Mouse (Mus musculus) hindbrain, embryonic 10.5 days (tissue): ENCODE results near the gene 3110082I17Rik. TPM values are rescaled to one million over a fixed set of nuclear protein-coding genes. Genes with fewer than 3 reads are reported as not detected.

Experiments
- DNase-seq: peaks from one replicate; pipeline ENCODE4 v3.0.0-alpha.2; 2017; ENCODE audit warnings: low spot score
- H3K27ac ChIP-seq: fragments of 300-500 bp; sonication (generic); 2 replicates; pipeline ENCODE4 v1.5.1; 2016; ENCODE audit warnings: mild to moderate bottlenecking, moderate library complexity
- H3K27me3 ChIP-seq: fragments of 300-500 bp; sonication (generic); 2 replicates; pipeline ENCODE4 v1.6.1; 2016; ENCODE audit warnings: mild to moderate bottlenecking; ENCODE audit not compliant: poor library complexity, insufficient read depth, severe bottlenecking
- H3K36me3 ChIP-seq: fragments of 300-500 bp; sonication (generic); 2 replicates; pipeline ENCODE4 v1.6.1; 2016; ENCODE audit warnings: mild to moderate bottlenecking, moderate library complexity
- H3K4me1 ChIP-seq: fragments of 300-500 bp; sonication (generic); replicated peaks from 2 replicates; pipeline ENCODE4 v1.6.1; 2016; ENCODE audit warnings: mild to moderate bottlenecking
- H3K4me3 ChIP-seq: fragments of 300-500 bp; sonication (generic); 2 replicates; pipeline ENCODE4 v1.5.1; 2016; ENCODE audit warnings: mild to moderate bottlenecking, moderate library complexity
- H3K9me3 ChIP-seq: fragments of 300-500 bp; sonication (generic); 2 replicates; pipeline ENCODE4 v1.6.1; 2016; ENCODE audit warnings: mild to moderate bottlenecking, moderate library complexity
- WGBS: fragments of 180-500 bp; shearing (Covaris S2); methylation state at CpG from one replicate; pipeline ENCODE4 v1.1.7; 2016; 5-methylcytosine and 5-hydroxymethylcytosine counted together
- polyA plus RNA-seq: library from polyadenylated mRNA; unstranded; fragments of >200 nt; fragmentation: Nextera tagmentation; extraction: Ambion mirVana; gene quantifications from 2 replicates; pipeline ENCODE4 v1.2.1, GENCODE M21; 2016

The 3110082I17Rik gene
- 49.1 and 56.3 TPM in 2 replicates for polyA plus RNA-seq

DNA sequence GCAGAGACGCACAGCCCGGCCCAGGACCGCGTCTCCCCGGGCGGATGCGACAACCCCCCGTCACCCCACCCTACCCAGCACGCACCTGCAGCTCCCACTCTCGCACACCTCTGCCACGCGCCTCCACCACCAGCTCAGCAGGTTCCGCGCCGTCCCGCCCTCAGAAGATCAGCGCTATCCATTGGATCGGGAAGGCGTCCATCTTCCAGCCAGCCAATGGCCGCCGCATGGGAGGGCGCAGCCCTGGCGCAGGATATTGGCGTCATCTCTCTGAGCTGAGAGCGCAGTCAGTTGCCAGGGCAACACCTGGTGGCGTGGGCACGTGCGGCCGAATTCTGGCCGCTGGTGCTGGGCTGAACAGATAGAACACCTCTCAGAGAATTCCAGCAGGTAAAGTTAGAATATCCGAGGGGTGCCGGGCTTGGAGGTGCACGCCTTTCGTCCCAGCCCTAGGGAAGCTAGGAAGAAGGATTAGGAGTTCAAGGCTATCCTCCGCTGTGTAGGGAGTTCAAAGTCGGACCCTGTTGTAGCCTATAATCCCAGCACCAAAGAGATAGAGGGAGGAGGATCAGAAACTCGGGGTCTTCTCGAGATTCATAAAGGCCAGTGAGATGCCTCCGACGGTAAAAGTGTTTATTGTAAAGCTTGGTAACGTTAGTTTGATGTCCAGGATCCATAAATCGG is at the start of gene 3110082I17Rik:
Gene 3110082I17Rik, minus strand, starts transcription at position 144 of the 684 bp plus-strand sequence.
- 4% methylated on average over 42 of the region's 42 CpGs for WGBS
- H3K4me3 ChIP-seq = peak within 1 kb of the TSS; percentile 74
- peak; percentile 98 for DNase-seq
- peaks cover 20% of the 10 kb centered on the region for H3K4me1 ChIP-seq
- peak within 1 kb of the TSS; percentile 82 for H3K27ac ChIP-seq
- H3K36me3 ChIP-seq = peaks cover 21% of the 10 kb centered on the region
- no peaks in the 10 kb centered on the region for H3K27me3 ChIP-seq
- H3K9me3 ChIP-seq = no peaks in the 10 kb centered on the region

- 22% methylated on average over 5 of the region's 5 CpGs for WGBS
- no peak for DNase-seq
These were observed 45.9 kb upstream of the 3110082I17Rik start for GRCm38 (mm10) chr5:139506207-139506606.

GRCm38 (mm10) chr5:139505073-139505606 is 44.8 kb upstream of the 3110082I17Rik start:
- 10% methylated on average over 12 of the region's 14 CpGs for WGBS
- Histone ChIP-seq H3K4me1 (no peaks in the 10 kb centered on the region), H3K4me3 (no peak overlapping the region), H3K9me3 (no peaks in the 10 kb centered on the region), H3K27me3 (peaks cover 27% of the 10 kb centered on the region; the same call in 1 of the 2 replicates), H3K36me3 (no peaks in the 10 kb centered on the region), H3K27ac (no peak overlapping the region)
- peak; percentile 73 for DNase-seq

More at GRCm38 (mm10) chr5:139506207-139506606, 45.9 kb upstream of the 3110082I17Rik start:
- H3K9me3 ChIP-seq = no peaks in the 10 kb centered on the region
- no peaks in the 10 kb centered on the region for H3K36me3 ChIP-seq
- H3K4me1 ChIP-seq = no peaks in the 10 kb centered on the region
- no peak overlapping the region for H3K4me3 ChIP-seq
- no peak overlapping the region for H3K27ac ChIP-seq
- peaks cover 38% of the 10 kb centered on the region for H3K27me3 ChIP-seq

DNA sequence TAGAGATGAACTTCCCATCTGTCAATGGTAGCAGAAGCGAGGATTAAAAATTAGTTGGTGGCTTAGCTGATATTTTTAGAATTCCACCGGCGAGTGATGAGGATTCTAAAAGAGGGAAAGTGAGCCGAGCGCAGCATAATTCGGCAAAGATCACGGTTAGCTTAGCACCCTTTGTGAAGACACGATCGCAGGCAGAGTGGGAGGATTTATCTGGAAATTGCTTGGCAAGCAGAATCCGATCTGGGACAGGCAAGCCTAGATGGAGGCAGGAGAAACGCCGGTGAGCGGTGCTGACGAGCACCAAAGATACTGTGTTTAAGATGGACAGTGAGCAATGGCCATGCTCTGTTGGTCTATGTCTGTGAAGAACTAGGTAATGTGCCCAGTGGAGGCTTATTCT is 42.0 kb upstream of the 3110082I17Rik start:
- Histone ChIP-seq H3K4me1 (no peaks in the 10 kb centered on the region), H3K36me3 (no peaks in the 10 kb centered on the region), H3K4me3 (no peak overlapping the region), H3K27ac (no peak overlapping the region), H3K9me3 (no peaks in the 10 kb centered on the region), H3K27me3 (peaks cover 20% of the 10 kb centered on the region; the same call in 1 of the 2 replicates)
- 87% methylated on average over 14 of the region's 14 CpGs for WGBS
- DNase-seq = no peak

DNA sequence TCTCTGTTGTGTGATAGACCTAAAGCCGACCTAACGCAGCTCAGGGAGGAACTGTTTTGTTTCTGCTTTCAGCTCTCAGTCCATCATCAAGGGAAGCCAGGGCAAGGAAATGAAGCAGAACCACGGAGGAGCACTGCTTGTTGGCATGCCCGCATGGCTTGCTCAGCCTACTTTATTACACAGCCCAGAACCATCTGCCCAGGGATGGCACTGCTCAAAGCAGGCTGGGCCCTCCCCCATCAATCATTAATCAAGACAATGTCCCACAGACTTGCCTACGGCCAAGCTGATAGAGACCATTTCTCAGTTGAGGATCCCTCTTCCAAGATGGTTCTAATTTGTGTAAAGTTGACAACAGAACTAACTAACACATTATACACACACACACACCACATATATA is 38.5 kb upstream of the 3110082I17Rik start:
- Histone ChIP-seq H3K27me3 (peaks cover 8% of the 10 kb centered on the region), H3K9me3 (no peaks in the 10 kb centered on the region), H3K4me3 (no peak overlapping the region), H3K27ac (no peak overlapping the region), H3K4me1 (no peaks in the 10 kb centered on the region), H3K36me3 (no peaks in the 10 kb centered on the region)
- WGBS = 69% methylated on average over 5 of the region's 5 CpGs
- no peak for DNase-seq

DNA sequence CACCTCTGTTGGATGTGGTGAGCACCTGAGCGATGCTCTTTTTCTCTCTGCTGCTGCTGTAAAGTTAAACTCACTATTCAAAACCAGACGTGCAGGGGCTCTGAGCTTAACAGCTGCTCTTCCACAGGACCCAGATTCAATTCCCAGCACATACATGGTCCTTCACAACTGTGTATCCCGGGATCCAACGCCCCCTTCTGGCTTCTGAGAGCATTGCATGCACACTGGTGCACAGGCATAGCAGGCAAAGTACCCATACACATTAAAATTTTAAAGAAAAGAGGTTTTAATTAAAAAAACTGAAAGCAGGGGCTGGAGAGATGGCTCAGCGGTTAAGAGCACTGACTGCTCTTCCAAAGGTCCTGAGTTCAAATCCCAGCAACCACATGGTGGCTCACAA is 36.6 kb upstream of the 3110082I17Rik start:
- Histone ChIP-seq H3K4me1 (no peaks in the 10 kb centered on the region), H3K4me3 (no peak overlapping the region), H3K27me3 (no peaks in the 10 kb centered on the region; the same call in 1 of the 2 replicates), H3K36me3 (no peaks in the 10 kb centered on the region), H3K27ac (no peak overlapping the region), H3K9me3 (no peaks in the 10 kb centered on the region)
- WGBS = 56% methylated on average over 5 of the region's 5 CpGs
- DNase-seq = no peak

GRCm38 (mm10) chr5:139495019-139495669 is 34.8 kb upstream of the 3110082I17Rik start:
- no peak for DNase-seq
- Histone ChIP-seq H3K27me3 (no peaks in the 10 kb centered on the region; the same call in 1 of the 2 replicates), H3K9me3 (no peaks in the 10 kb centered on the region), H3K4me3 (no peak overlapping the region), H3K4me1 (no peaks in the 10 kb centered on the region; the same call in 1 of the 2 replicates), H3K36me3 (no peaks in the 10 kb centered on the region), H3K27ac (no peak overlapping the region)
- 61% methylated on average over 22 of the region's 22 CpGs for WGBS

DNA sequence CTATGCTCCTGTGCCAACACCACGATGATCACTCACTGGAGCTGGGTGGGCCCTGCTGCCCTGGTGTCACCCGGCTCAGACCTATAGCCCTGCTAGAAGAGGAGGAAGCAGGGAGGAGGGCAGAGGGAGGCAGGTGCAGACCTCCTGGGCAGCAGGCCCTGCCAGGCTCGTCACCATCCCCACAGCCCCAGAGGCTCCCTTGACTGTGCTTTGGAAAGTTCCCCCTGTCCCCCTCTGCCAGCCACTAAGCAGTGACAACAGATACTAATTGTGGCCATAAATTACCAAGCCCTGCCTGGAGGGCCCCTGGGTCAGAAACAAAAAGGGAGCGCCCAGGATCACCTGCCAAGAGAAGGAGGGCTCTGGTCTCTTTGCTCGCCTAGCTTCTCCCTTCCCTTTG is 33.4 kb upstream of the 3110082I17Rik start:
- WGBS = 63% methylated on average over 5 of the region's 5 CpGs
- H3K4me1 ChIP-seq = no peaks in the 10 kb centered on the region; the same call in 1 of the 2 replicates
- H3K4me3 ChIP-seq = no peak overlapping the region
- H3K27me3 ChIP-seq = no peaks in the 10 kb centered on the region; the same call in 1 of the 2 replicates
- no peaks in the 10 kb centered on the region for H3K36me3 ChIP-seq
- no peaks in the 10 kb centered on the region for H3K9me3 ChIP-seq
- H3K27ac ChIP-seq = no peak overlapping the region
- DNase-seq = no peak

DNA sequence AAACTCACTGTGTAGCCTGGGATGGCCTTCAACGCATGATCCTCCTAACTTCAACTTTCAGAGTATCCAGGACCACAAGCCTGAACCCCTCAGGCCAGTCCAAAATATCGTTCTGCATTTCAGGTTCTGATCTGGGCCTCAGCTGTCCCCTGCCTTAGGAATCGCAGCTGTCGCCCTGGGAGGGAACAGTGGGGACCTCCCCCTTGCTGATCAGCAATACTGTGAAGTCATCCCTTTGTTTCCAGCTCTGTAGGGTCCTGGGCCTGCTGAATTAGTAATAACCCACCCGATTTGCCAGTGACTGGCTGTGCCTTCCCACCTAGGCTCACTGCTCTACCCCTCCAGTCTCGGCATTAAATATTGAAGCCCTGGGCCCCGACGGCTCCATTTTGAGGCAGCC is 31.0 kb upstream of the 3110082I17Rik start:
- no peaks in the 10 kb centered on the region; the same call in 1 of the 2 replicates for H3K4me1 ChIP-seq
- no peak overlapping the region for H3K4me3 ChIP-seq
- no peaks in the 10 kb centered on the region; the same call in 1 of the 2 replicates for H3K27me3 ChIP-seq
- 52% methylated on average over 8 of the region's 8 CpGs for WGBS
- peak overlapping the region; percentile 76 for H3K27ac ChIP-seq
- H3K9me3 ChIP-seq = peaks cover 8% of the 10 kb centered on the region; the same call in 1 of the 2 replicates
- no peaks in the 10 kb centered on the region for H3K36me3 ChIP-seq
- no peak for DNase-seq

GRCm38 (mm10) chr5:139490131-139490530 is 29.8 kb upstream of the 3110082I17Rik start:
- 0 out of 2 replicates have a peak overlapping the region, but pooled peaks have one; percentile 12 for H3K27ac ChIP-seq
- 87% methylated on average over 11 of the region's 11 CpGs for WGBS
- H3K9me3 ChIP-seq = peaks cover 16% of the 10 kb centered on the region; the same call in 1 of the 2 replicates
- H3K27me3 ChIP-seq = no peaks in the 10 kb centered on the region; the same call in 1 of the 2 replicates
- H3K4me1 ChIP-seq = no peaks in the 10 kb centered on the region; the same call in 1 of the 2 replicates
- DNase-seq = no peak
- H3K4me3 ChIP-seq = no peak overlapping the region
- no peaks in the 10 kb centered on the region for H3K36me3 ChIP-seq

GRCm38 (mm10) chr5:139484185-139484814 is 24.0 kb upstream of the 3110082I17Rik start, which contains the start of gene Zfand2a:
Gene Zfand2a (minus strand): TSS chr5:139484549.
- WGBS = 1% methylated on average over 42 of the region's 42 CpGs
- H3K27me3 ChIP-seq = no peaks in the 10 kb centered on the region
- H3K36me3 ChIP-seq = peaks cover 31% of the 10 kb centered on the region
- H3K4me3 ChIP-seq = peak within 1 kb of the TSS; percentile 77
- peaks cover 19% of the 10 kb centered on the region for H3K4me1 ChIP-seq
- peak; percentile 100 for DNase-seq
- peak within 1 kb of the TSS; percentile 87 for H3K27ac ChIP-seq
- peaks cover 16% of the 10 kb centered on the region; the same call in 1 of the 2 replicates for H3K9me3 ChIP-seq

DNA sequence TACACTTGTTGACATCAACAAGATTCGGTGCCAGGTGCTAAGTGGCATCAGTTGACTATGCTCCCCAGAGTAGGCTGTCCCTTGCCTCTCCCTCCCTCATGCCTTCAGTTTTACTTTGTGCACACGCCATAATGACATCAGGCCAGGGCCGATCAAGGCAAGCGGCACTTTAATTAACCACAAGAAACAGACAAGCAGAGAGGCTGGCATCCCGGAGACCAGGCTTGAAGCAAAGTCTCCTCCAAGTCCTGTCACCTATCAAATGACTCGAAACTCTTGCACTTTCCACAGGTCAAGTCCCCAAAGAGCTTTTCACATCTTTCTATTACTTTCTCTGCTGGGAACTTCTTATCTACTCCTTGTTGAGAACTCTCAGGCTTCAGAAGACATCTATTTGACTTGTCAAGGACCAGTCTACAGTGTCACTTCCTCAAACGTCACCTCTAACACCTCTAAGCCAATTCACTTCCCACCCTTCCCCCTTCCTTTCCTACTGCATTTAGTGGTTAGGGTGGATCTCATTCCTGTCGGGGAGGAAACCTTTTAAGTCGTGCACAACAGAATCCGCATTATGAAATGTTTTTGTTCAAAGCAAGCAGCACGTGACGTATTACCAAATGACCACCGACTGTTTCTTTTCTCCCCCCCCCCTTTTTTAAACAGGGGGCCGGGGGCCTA is 23.0 kb upstream of the 3110082I17Rik start:
- WGBS = 68% methylated on average over 14 of the region's 14 CpGs
- peaks cover 41% of the 10 kb centered on the region for H3K36me3 ChIP-seq

More for the DNA sequence above, 23.0 kb upstream of the 3110082I17Rik start:
- H3K4me3 ChIP-seq = peak overlapping the region; percentile 77
- H3K9me3 ChIP-seq = peaks cover 16% of the 10 kb centered on the region; the same call in 1 of the 2 replicates
- no peak for DNase-seq
- no peaks in the 10 kb centered on the region for H3K27me3 ChIP-seq
- H3K4me1 ChIP-seq = peaks cover 19% of the 10 kb centered on the region
- 0 out of 2 replicates have a peak overlapping the region, but pooled peaks have one; percentile 87 for H3K27ac ChIP-seq
